Mouse (Mus musculus) layer of hippocampus, adult 18-20 months (tissue): ENCODE results near the gene Satb2. TPM values are rescaled to one million over a fixed set of nuclear protein-coding genes. Genes with fewer than 3 reads are reported as not detected.

Experiments used
- DNase-seq, 2 experiments: peaks; one replicate each; pipeline ENCODE4 v3.0.0; 2022; ENCODE audit warnings: low spot score in 2 of 2
- total RNA-seq, 2 experiments: library from RNA; stranded (reverse); gene quantifications; 2 replicates each; pipeline ENCODE4 v1.2.3; 2021

The Satb2 gene
- total RNA-seq, 2 experiments from 2014 or later: 16.5 to 18.8 TPM

DNA sequence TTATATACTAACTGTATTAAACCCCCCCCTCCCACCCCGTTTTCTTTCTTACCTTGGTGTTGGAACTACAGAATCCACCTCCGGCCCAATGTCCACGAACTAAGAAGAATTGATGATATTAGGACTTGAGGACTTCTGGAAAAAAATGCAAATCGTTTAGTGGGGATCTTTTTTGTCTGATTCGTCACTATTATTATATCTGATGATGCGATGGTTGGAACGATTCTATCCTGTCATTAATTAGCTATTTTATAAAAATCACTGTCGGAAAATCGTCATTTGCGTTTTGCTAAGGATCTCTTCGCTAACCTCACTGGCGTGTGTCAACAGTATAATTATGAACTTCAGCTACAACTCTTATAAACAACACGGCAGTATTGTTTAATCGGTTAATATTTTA is 4.3 kb downstream of the Satb2 start:
- DNase-seq: no peak

DNA sequence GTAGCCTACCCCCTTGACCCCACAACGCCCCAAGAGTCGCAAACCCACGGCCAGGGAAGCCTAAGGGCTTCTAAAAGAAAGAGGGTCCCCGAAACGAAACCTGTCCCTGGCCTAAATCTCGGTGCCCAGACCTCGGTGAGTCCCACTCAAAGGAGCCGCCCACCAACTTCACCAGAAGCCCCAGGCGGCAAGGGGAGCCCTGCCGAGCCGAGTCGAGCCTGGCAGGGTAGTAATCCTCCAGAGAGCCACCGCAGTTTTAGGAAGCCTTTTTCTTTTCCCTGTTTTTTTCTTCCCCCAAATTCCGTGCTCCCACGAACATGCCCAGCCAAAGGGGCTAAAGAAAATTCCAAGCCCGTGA is 4.9 kb downstream of the Satb2 start:
- no peak for DNase-seq

DNA sequence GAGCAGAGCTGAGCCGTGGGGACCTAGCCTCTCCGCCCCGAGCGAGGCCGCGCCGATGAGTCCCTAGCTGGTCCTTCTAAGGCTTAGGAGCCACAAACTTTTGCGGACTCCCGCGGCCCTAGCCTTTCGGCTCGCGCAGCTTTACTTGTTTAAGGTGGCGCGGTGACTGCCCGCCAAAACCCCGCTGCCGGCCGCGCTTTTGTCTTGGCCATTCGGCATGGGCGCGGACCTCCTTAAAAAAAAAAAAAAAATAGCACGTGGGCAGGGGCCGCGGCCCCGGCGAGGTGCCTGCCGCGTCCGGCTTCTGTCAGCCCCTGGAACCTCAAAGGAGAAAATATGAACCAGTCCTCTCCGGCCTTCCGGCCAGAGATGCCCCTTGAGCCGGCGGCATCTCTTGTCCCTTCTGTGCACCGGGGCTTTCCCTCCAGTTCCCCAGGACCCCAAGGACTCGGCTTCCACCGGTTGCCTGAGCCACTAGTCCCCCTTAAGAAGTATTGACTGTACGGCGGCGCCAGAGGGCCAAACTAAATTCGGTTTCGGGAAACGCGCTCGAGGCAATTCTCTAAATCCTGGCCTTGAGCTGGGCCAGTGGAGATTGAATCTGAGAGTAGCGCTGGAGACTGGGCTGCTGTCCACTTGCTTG is 5.4 kb downstream of the Satb2 start:
- peak; percentile 89 to 95 for DNase-seq

DNA sequence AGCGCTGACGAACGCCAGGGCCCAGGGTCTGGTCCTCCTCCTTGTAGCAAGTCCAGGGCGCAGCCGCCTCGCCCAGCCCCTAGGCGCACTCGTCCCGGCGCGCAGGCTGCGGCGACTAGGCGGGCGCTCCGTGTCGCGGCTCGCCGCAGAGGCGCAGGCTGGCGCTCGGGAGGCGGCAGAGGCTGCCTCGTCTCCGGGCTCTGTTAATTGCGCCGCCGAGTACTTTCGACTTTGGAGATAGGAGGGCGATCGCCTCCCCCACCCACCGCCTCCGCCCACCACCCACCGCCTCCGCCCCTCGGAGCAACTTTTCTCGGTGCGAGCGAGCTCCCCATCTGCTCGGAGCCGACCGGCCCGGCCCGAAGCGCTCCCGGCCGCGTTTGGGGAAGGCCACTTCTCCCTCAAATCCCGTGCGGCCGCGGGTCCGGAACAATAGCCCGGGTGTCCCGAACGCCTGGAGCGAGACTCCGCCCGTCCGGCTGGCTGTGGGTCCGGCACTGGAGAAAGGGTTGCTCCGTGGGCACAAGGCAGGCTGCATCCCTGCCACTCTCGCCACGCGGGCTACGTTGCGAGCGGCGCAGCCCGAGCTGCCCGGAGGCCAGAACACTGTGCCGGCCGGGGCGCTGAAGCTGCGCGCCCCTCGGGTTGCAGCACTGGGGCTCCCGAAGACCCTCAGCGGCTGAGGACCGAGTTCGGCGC is 6.0 kb downstream of the Satb2 start:
- DNase-seq: peak in 1 of 2 experiments; percentile 54

DNA sequence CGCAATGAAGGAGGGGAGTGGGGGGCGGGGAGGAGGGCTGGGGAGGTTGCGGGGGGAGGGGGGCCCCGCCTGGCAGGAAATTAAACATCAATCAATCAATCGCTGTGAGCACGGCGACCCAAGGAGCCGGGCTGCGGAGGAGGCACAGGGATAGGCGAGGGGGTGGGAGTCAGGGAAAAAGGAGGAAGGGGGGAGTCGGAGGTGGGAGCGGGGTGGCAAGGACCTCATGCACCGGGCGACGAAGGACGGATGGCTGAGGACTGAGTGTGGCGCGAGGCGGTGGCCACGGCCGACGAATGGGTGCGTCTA is 6.6 kb downstream of the Satb2 start:
- no peak for DNase-seq

DNA sequence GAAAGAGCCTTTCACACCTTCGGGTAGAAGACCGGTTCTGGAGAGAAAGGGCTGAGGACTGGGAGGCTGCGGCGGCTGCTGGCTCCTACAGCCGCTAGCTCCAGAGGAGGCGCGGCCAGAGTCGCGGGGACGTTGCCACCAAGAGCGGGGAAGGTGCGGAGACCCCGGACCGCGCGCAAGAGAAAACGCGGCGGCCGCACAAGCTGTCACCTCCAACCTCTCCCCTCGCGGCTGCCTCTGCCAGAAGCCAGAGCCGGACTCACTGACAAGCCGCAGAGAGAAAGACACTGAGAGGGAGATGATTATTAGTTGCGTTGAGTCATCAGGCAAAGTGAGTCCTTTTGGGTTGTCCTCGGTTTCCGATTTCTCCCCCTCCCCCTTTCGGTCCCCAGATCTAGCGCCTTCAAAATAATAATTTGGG is 7.0 kb downstream of the Satb2 start:
- no peak for DNase-seq

DNA sequence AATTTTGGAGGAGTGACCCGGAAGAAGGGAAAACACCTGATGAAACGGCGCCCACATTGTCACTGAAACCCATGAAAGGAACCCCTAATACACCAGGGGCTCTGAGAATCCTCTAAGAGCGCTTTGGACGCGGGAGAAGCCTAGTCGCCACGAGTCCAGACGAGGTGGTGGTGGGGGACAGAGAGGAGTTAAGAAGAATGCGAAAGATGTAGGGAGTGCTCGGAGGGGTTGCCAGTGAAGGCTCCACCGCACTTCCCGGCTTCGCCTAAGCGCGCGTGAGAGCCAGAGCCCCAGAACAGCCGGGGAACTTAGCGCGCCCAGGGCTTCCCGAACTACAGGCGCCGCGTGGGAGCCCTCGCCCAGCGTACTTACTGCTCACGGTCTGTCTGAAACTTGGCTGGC is 7.7 kb downstream of the Satb2 start:
- no peak for DNase-seq

DNA sequence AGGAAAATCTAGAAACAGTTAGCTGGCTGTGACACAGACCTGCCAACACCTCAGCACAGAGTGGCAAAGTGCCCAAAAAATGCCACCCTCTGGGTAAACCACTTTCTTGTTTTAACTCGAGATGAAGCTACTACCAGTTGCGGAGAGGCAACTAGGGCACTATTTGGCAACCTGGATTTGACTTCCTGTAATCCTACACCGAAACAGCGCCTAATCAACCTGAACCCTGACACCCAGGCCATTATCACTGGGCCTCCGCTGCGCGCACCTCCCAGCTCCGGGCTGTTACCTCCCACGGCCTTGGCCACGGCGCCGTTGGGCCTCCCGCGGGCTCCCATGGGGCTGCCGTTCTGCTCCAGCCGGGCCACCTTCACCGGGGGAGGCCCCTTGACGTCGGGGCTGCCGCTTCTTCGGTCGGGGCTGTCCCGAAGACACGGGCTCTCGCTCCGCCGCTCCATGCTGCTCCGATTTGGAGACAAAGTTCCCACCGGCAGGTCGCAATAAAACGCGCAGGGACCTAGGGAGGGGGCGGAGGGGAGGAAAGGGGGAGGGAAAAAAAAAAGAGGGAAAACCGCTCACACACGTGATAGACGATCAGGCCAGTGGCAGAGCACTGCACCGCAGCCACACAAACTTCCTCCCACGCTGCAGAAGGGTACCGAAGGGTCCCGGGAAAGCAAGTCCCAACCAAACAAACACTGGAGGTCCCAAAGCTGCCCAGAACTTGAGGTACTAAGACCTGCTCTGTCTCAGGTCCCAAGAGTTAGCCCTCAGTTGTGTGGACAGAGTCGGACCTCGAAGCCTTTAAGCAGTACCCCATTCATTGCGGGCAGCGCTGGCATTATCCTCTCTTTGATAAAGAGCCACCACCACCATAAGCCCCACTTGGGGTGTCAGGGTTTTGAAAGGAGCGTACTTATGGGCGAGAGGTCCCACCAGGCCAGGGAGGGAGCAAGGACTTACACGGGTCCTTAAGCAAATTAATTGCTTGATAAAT is 8.8 kb downstream of the Satb2 start:
- DNase-seq: no peak

DNA sequence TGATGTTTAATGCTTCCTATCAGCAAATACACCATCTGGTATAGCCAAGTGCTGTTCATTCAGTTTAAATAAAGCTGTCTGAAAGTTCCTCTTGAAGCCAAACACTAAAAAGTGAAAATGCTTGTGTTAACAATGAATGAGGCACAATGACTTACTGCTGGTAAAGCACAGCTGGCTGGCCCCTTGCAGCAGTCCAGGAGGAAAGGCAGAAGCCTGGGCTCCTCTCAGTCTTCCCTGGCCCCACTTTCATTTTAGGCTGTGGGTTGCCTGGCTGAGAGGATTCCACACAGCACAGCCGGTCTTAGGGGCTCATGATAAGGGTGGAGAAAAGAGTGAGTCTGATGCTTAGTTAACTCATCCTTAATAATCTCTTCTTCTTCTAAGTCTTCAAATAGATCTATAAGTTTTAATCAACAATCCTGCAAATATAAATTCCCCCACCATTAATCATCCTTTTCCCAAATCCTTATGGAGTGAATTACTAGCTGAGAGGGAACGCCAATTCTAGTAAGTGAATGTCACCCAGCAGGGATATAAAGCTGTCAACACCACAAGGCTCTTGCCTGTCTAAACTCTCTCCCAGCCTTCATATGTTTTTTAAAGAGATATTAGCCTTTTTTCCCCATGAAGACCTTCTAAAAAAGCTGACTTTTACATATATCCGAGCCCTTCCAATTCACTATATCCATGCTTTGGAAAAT is 12.4 kb downstream of the Satb2 start:
- DNase-seq: no peak

DNA sequence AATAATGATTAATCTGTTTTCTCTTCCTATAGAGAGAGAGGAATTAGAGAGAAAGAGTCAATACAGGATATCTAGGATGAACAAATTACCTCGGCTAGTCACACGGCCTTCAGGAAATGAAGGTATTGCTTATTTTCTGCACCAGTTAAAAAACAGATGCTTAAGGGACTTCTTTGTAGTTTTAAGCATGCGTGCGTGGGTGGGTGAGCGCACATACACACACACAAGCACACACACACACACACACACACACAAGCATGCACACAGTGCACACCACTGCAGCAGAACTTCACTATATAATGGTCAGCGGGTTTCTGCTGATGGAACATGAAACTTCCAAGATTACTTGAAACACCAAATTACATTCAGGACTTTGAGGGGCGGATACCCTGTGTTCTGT is 14.0 kb downstream of the Satb2 start:
- no peak for DNase-seq

DNA sequence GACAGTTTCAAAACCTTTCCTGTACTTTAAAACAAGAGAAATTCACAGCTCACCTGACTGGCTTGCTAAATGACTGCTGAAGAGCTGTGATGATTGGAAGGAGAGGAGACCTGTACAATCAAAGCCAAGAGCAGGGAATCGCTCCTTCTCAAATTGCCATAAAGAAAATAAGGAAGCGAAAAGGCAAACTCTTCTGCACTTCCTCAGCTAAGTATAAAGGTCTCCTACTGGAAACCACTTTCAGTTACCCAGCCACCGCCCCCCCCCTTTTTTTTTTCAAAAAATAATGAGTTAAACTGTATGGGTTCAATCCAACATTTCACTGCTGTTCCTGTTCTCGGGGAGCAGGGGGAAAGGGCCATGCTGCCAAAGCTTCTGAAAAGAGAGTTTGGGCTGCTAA is 15.2 kb downstream of the Satb2 start:
- no peak for DNase-seq

DNA sequence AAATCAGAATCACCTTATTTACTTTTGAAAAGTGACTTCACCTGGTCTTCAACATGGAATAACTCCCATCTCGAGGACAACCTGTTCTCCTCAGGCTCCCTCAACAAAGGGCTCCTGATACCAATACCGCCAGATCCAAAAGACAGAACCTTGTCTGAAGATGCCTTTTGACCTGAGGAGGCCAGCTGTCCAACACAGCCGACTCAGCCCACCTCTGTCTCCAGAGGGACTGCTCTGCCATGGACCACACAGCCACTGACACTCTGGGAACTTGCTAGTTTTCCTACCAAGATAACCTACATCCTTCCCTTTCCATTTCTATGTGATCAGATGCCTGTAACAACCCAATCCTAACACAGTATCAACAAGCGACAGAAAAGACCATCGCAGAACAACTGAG is 19.5 kb downstream of the Satb2 start:
- DNase-seq: no peak

DNA sequence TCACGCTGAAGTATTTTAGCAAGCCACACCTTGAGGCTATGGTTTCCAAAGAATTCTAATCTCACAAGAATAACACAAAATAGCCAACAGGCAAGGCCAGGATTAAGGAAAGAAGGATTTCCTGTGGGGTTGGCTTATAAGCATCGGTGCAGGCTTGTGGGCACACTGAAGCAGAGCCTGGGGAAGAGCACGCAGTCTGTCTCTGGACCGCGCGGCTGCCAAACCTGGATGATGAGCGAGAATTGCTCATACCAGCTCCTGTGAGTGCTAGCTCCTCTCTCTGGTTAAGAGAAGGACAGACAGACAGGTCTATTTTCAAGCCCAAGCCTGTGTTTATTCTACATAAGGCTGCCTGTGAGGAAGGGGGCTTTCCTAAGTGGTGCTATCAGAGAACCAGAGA is 20.5 kb downstream of the Satb2 start:
- DNase-seq: no peak

DNA sequence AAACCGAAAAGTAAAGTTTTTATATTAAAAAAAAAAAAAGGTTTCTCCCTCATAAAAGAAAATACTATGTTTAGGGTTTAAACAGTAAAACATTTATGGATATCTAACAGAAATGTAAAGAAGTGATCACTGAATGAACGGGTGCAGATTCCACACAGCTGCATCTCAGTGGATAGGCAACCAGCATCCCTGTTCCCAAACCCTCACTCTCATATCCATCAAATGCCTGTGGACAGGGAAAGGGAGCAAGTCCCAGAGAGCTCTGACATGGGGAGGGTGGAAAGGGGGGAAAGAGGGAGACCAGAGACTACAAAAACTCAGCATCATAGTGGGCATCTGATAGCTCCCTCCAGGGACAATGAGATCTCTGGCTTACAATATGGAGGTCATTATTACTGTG is 21.6 kb downstream of the Satb2 start:
- DNase-seq: no peak

DNA sequence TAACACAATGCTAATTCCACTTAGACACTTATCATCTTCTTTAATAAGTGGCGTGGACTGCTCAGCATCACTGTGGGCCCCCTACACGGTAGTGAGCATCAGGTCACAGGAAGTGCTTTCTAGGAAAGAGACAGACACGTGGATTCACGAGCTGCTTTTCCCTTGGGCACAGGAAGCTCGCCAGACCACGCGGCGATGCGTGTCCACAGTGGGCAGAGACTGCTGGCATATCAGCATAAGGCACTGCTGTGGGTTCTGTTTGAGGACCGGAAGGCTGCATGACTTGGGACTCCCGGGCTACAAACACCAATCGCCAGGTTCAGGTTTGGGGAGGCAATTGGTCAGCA is 22.7 kb downstream of the Satb2 start:
- no peak for DNase-seq

DNA sequence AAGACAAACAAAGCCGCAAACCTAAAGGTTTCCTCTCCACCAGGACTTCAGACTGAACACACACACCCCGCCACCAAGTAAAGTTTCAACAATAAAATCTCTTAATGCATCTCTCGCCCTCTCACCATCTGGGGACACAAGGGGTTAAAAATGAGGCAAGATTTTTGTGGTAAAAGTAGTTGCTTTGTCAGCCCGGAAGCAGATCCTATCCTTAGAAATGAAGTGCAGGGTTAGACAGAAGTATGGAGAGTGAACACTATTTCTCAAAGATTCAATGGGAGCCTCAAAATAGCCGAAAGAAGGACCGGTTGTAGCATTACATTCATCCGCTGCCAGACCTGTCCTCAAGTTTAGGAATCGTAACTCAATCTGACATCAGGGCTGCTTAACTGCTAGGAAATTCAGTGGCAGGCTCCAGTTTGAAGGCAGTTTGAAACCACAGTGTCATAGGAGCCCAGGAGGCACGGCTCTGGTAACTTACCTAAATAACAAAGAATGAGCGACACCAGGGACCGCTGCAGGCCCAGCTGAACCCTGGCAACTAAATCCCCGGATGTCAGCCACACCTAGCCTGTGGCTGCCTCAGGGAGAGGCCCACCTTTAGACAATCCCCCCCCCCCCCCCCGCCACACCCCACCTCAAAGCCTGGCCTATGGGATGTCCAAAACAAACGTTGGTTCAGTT is 23.3 kb downstream of the Satb2 start:
- no peak for DNase-seq

DNA sequence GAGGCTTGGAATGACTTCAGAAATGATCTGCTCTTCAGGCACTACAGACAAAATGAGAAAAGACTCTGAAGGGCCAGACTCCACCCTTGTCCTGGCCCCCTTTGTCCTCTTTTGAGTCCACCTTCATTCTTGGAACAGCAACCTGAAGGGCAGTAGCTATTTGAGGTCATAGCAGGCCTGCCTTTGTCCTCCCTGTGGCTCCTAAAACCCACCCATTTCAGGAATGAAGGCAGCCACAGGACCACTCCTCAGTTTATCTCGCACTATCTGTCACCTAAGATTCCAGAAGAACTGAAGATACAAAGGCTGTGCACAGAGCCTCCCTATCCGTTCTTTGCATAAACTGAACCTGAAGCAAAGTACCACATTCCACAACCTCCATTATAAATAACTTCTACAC is 24.9 kb downstream of the Satb2 start:
- no peak for DNase-seq

DNA sequence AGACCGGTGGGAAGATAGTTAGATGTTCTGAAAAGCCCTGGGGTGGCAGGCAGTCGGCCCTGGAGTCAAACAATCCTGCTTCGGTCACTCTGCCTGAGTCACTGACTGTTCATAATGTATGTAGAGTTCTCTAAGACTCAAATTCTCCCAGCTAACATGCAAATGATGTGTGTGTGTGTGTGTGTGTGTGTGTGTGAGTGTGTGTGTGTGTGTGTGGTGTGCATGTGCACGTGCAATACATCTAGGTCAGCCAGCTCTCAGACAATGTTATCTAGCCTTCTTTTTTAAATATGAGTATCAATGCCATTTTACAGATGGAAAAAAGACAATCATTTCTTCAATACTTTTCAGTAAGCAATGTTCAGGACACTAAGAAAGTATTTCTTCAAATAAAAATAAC is 26.5 kb downstream of the Satb2 start:
- DNase-seq: no peak

DNA sequence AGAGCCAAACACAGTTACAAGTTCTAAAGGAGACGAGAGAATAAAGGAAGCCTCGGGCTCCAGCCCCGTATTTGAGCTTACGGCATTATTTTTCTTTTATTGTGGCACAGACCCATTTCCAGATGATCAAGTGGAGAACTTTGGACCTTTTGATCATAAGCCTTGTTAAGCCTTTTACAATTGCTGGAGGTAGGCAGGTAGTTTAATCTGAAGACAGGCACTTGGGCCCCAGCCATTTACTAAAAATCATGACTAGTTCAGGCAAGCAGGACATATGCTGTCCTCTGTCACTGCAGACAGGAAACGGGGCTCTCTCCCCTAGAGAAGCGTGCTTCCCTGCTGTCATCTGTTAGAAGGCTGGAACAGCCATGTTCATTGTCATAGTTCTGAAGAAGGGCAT is 26.9 kb downstream of the Satb2 start:
- no peak for DNase-seq

DNA sequence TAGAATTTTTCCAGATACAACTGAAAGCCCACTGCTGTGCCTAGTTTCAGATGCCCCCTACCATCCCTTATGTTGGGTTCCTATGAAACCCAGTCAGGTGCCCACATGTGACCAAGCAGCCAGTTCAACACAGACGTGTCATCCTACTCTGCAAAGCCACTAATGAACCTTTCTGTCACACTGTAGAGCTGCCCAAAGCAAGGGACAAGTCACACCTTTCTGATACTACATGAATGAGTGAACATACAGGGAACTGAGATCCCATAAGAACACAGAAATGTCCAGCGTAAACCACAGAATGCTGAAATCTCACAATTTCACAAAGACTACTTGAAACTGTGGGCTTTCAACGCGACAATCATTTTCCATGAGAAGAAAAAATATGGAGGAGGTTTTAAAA is 39.0 kb downstream of the Satb2 start:
- no peak for DNase-seq

DNA sequence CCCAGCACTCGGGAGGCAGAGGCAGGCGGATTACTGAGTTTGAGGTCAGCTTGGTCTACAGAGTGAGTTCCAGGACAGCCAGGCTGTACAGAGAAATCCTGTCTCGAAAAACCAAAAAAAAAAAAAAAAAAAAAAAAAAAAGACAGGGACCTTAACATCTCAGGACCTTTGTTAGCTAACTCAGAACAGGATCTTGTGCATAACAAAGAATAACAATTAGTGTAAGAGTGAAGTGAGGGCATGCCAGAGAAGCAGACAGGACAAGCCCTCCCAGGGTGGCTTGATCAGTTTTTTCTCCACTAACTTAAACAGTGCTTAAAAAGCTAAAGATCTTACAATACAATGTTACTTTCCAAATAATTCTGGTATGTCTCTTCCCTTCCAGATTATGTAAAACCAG is 40.0 kb downstream of the Satb2 start:
- DNase-seq: no peak
